Mouse (Mus musculus): Measurements from ENCODE around the gene Cdk2.

Gene Cdk2

DNA sequence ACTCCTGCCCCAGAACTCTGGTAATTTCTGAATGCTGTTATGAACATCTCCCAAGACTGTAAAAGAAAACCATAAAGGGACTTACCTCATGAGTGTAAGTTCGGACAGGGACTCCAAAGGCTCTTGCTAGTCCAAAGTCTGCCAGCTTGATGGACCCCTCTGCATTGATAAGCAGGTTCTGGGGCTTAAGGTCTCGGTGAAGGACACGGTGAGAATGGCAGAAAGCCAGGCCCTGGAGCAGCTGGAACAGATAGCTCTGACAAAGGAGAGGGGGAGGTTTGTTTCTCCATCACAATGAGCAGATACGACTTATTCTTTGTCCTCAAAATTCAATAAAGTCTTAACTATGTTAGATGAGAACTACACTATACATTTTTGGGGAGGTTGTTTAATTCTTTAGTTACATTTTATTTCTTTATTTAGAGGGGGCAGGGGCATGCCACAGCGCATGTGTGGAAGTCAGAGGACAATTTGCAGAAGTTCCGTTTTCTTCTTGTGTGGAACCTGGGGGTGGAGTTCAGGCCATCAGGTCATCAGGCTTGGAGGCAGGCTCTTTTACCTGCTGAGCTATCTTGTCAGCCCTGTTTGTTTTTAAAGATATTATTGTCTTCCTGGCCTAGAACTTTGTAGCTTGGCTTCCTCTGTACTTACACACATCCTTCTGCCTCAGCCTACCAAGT is 2.4 kb downstream of the Cdk2 start:
- no peak for DNase-seq

DNA sequence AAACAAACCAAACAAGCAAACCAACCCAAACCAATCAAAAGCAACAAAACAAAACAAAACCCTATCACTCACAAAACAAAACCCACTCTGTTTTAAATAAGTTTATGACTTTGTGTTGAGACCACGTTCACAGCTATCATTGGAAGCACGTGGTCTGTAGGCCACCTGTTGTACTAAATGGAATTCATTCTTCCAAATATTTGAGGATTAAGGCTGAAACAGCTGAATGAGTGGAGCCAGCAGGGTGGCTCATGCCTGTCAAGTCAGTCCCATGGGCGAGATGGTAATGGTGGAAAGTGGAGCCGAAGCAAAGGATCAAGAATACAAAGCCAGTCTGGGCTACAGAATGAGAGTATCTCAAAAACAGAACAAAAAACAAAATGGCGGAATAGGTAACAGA is 4.1 kb downstream of the Cdk2 start:
- no peak for DNase-seq

DNA sequence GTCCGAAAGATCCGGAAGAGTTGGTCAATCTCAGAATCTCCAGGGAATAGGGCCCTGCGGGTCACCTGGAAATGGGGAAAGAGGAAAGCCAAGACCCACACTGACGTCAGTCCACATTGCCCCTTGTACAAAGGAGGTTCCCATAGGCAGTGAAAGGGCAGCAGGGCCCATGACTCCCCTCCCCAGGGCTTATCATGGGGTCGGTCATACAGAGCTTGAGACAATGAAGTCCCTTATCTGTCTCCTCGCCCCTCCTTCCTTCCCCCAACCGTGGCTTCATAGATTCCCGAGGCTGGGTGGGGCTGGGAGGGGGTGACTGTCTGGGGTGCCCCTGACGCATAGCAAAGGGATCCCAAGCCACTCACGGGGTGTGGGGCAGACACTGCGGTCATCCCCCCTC is 5.2 kb downstream of the Cdk2 start:
- DNase-seq: peak; percentile 18

DNA sequence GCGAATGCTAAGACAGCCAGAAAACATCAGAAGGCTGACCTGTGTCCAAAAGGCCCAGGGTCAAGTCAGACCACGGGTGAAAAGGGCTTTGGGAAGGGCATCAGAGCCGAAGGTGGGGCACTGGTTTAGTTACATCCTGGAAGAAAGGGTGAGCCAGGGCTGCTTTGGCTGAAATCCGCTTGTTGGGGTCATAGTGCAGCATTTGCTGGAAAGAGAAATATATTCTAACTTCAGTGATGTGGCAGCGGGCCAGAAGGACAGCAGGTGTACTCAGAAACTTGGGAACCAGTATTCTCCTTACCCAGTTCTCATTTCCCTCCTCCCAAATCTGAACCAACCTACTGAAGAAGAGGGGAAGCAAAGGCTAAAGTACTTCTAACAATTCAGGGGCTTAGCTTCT is 5.8 kb downstream of the Cdk2 start:
- DNase-seq: no peak

DNA sequence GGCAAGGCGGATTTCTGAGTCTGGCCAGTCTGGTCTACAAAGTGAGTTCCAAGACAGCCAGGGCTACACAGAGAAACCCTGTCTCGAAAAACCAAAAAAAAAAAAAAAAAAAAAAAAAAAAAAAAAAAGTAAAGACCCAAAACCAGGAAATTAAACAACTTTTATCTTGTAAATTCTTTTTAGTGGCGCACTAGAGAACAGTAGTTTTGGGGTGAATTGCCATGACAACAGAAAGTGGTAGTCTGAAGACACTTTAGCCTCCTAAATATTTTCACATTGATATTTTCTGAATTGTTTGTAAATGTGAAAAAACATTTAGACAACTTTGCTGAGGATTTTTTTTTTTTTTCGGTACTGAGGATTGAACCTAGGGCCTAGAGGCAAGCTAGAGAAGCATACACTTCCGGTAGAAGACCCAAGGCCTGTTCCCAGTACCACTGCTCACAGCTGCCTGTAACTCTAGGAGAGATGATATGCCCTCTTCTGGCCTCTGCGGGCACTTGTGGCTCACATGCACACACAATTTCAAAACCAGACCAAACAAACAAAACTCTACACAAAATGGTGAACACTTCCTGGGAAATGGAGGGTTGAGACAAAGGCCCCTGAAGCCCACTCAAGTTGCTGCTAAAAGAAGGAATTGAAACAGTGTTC is 7.6 kb downstream of the Cdk2 start:
- no peak for DNase-seq

DNA sequence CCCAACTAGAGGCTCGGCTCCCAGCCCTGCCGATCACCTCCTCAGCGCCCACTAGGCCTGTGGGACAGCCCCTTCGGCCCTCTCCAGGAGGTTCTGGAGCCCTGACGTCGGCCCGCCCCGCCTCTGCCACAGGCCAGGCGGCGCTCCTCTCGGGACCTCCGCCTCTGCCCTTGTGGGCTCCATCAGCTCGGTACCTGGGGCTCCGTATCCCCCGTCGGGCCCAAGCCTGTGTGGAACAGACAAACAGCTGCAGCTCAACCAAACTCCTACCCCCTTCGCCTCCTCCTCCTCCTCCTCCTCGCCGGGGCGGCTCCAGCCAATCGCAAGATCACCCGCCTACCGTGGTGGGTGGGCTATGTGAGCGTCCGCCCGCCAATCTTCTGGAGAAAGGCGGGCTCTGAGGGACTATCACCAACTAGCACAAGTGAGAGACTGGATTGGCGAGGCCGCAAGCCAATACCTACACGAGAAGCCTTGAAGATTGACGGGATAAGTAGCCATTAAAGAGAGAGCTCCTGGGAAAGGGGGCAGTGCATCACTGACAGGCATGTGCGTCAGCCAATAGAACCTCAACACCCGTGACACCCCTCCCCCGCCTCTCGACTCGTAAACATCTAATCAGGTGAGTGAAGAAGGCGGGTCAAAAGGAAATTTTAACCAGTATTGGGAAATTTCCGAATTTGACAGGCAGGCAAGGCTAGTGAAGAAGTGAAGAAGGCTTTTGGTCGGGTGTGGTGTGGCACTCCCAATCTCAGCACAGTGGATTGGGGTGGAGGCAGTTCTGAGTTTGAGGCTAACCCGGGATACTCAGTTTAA is 8.6 kb downstream of the Cdk2 start, which contains the start of gene Rab5b:
Gene Rab5b (minus strand): TSS at position 273 of the 816 bp plus-strand sequence.
- peak; percentile 98 for DNase-seq

DNA sequence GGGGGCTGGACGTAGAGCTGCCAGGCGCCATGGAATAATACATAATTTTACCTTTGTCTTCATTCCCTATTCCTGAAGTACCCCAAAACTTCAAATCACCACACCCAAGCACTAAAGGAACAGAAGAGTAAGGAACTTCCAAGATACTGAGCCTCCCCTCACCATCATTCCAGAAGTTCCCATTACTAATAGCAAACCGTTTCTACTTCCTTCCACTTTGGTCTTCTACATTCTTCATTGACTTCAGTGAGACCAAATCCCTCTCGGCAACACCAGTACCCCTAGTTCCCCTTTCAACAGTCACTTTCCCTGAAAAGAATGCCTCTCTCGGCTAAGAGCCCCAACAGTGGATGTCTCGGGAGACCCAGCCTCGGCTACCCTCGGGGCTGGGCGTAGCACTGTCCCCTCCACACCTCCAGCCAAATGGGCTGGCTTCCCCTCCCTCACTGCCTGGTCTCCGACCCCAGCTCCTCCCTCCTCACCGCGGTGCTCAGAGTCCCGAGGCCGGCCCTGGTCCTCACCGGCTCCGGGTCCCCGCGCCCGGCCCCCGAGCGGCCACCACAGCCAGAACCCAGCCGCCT is 9.3 kb downstream of the Cdk2 start:
- DNase-seq: no peak

DNA sequence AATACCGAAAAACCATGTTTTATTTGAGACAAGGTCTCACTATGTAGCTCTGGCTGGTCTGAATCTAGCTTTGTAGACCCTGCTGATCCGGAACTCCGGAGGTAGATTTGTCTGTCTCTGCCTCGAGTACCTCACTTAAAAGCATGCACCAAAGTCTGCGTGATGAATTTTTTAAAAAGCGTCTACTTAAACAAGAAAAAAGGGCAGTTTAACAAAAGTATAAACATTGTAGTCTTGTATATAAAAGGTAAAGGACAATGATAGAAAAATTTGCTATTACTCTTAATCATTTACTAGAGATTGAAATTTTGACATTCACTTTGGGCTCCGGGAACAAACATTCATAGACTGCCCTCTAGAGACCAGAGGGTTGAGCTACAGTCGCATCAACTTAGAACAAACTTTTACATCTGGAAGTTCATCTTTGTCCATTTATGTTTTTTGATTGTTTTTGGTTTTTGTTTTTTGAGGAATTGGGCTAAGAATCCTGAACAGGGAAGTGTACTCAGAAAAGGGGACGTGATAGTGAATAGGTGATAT is 30.3 kb downstream of the Cdk2 start:
- DNase-seq: no peak

DNA sequence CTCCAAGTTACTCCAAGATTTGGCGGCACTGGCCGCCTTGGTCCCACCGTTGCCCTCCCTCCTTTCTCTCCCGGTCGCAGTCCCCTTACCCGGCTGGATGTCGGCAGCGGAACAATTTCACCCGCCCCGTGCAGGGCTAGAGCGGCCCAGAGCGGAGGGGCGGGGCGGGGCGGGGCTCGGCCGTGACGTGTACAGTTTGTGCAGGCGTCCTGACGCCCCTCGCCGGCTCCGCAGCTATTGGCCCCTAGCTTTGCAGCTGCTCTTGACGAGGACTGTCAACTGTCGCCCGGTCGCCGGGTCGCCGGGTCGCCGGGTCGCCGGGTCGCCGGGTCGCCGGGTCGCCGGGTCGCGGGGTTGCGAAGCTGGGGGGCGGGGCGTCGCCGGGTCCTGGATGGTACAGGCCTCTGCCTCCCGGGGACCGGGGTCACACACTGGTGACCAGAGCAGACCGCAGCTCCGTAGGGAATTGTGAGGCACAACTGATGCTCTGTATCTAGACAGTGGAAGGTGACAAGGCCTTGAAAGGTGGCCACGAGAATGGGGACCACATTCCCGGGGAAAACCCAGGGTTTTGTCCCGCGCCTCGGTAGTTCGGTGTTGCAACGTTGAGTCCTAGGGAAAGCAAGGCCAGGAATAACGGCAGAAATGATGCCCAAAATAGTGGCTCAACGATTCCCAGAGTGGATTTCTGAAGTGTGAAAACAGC is 30.9 kb downstream of the Cdk2 start, which contains the start of gene Suox:
Gene Suox (minus strand): TSS at position 311 of the 706 bp plus-strand sequence.
- DNase-seq: peak; percentile 93

DNA sequence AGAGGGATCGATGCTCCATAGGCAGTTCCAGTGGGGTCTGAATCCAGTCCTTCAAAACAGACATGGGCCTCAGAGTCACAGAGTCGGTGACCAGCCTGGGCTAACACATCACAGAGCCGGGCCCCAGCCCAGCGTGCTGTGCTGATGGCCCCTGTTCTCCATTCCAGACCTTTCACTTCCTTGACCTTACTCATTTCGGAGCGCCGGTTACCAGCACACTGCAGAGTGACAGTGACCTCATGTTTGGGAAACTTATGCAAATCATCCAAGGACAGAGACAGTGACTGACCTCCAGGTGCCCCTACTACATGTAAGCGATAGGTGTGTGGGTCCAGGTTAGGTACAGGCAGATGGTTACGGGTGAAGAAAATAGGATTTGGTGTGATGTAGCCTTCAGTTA is 33.7 kb downstream of the Cdk2 start:
- DNase-seq: no peak

DNA sequence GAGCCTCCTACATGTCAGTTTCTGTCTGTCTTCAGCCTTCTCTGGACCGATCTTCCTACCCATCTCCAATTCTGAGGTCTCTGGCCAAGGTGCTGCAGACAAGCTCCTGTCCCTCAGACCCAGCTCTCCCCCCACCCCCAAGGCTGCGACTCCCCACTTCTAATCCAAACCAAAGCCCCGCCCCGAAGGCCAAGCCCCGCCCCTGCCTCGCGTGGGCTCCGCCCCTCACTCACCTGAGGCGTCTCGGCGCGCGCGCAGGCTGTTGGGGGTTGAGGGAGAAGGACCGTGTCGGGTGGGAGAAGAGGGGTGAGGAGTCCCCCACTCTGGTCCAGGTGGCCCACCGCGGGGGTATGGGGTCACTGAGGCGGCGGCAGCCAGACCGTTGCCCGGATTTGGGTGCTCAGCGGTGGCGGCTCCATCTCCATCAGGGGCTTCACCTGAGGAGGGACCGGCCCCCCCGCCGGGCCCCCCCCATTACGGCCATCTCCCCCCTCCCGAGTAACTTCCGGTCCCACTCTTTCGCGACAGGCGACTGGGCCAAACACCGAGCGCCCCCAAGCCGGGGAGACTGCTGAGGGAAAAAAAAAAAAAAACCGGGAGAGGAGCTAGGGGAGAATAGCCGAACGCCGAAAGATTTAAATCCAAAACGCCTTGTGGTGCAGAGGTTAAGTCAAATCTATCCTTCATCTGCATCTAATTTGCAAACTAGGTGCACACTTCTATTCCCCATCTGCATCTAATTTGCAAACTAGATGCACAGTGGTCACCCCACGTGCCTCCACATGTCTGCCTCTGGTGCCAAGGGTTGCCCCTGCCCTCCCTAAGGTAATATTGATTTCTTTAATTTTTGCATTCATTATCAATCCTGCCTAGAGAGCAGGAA is 35.8 kb downstream of the Cdk2 start:
- peak; percentile 75 for DNase-seq

DNA sequence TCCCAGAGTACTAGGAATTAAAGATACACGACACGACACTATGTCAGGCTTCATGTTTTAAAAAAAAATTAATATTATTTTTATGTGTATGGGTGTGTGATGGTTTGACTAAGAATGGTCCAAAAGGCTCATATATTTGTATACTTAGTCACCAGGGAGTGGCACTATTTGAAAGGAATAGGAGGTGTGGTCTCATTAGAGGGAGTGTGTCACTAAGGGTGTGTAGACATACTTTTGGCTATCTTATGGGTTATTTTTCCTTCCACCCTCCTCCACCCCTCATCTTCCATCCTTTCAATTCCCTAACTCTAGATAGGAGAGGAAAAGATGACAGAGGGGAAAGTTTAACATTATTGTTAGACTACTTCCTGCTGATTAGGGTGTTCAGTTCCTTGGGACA is 39.0 kb downstream of the Cdk2 start:
- no peak for DNase-seq

DNA sequence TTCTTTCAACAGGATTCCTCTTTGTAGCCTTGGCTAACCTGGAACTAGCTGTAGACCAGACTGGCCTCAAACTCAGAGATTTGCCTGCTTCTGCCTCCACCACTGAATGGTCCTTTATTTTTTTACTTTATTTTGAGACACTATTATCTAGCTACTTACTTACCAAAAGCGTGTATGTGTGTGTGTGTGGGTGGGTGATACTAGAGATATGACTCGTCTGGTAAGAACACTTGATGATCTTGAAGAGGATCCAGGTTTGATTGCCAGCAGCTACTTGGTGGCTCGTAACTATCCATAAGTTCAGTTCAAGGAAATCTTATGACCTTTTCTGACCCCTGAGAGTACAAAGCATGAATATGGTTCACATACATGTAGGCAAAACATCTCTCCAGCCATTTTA is 39.5 kb downstream of the Cdk2 start:
- DNase-seq: no peak

DNA sequence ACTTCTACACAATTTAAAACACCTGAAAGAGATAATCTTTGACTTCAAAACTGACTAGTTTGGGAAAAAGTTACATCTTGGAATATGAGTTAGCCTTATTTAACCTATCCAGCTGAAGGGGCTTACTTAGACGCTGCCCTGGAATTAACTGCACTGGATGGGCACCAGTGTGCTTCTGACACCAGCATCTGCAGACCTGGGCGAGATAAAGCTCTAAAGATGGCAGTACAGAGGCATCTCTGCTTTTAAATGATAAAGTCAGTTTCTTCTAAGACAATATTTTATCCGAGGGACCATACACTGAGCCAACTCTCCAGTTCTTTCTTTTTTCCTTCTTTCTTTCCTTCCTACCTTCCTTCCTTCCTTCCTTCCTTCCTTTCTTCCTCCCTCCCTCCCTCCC is 40.0 kb downstream of the Cdk2 start:
- peak; percentile 52 for DNase-seq

DNA sequence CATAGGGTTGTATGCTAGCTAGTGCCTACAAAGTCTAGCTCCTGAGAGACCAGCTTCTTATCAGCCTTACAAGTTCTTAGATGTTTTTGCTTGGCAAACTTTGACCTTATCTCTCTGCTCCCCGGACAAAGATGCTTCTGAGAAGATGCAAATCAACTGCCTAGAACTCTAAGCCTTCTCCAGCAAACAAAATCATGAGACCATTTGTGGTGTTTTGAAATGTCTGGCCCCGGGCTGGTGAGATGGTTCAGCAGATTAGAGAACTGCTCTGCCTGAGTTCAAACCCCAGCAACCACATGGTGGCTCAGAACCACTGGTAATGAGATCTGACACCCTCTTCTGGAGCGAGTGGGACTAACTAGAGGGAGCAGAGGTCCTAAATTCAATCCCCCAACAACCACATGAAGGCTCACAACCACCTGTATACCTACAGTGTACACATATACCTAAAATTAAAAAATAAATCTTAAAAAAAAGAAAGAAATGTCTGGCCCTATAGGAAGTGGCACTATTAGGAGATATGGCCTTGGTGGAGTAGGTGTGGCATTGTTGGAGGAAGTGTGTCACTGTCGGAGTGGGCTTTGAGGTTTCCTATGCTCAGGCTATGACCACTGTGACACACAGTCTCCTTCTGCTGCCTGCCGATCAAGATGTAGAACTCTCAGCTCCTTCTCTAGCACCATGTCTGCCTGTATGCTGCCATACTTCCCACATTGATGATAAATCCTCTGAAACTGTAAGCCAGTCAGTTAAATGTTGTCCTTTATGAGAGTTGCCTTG is 41.2 kb downstream of the Cdk2 start:
- no peak for DNase-seq

DNA sequence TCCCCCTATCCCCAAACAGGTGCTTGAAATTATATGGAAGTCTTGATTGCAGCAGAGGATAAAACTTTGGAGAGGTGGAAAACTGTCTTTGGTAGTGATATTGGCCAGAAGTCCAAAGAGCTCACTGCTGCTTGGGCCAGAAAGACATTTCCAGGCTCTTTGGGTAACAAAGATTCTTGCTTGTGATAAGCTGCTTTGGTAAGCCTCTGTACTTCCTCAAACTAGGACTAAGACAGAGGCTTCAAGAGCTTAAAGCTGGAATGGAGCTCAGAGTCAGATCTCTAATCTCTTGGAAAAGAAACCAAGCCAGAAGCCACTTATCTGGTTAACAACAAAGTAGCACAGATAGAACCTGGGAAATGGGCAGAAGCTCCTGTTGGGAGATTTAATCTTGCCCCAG is 42.4 kb downstream of the Cdk2 start:
- DNase-seq: no peak

DNA sequence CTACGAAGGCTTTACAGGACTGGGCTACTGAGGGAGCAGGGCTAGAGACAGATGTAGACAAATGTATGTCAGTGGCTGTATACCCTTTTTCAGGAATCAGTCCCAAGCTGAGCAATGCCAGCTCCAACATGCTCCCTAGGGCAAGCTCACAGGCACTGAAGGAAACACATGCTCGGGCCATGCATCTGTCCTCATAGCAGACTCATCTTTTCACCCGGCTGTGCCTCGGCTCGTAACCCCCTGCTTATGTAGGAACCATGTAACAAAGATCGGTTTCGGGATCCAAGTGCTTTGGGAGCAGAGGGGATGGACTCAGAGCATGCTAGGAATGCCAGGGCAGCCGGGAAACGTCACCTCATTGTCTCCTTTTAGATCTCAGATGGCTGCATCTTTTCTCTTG is 45.3 kb downstream of the Cdk2 start:
- no peak for DNase-seq

DNA sequence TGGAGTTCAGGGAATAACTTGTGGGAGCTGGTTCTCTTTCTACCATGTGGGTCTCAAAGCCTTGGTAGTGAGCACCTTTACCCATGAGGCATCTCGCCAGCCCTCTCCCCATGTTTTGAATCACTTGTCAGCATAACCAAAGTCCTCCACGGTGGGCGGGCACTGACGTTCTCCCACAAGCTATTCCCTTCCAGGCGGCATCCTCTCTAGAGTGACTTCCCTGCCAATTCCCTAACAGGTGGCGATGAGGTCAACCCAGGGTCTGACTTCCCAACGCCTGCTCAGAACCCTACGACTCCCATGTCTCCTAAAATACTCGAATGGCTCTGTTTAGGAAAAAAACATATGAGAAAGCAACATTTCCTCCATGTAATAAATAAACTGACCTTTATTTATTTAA is 47.0 kb downstream of the Cdk2 start:
- DNase-seq: no peak

DNA sequence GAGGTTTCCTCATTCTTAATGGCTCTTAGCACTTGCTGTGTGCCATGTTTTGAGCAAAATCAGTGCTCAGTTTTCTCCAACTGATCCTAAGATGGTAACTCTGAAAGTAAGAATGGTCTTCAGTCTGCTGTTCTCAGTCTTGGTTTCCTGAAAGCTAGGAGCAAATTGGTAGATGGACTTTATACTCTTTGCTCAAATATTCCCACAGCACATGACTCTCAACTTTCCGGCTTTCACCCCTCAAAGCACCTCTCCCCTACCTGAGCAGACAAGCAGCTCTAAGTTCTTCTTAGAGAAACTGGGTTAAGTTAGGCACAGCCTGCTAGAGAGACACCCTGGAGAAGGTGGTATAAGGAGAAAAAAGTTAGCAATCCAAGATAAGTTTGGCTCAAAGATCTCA is 48.1 kb downstream of the Cdk2 start:
- no peak for DNase-seq

DNA sequence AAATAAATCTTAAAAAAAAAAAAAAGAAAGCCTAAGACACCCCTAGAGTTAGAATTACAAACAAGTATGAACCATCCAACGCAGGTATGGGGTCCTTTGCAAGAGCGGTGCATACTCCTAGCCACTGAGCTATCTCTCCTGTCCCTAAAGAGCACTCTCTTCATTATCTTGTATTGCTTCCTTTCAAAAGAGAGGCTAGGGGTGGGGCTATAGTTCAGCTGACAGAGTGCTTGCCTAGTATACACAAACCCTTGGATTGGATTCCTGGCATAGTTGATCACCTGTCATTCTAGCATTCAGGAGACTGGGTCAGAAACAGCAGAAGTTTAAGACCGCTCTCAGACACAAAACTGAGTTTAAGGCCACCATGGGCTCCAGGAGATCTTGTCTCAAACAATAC is 49.6 kb downstream of the Cdk2 start:
- no peak for DNase-seq

DNA sequence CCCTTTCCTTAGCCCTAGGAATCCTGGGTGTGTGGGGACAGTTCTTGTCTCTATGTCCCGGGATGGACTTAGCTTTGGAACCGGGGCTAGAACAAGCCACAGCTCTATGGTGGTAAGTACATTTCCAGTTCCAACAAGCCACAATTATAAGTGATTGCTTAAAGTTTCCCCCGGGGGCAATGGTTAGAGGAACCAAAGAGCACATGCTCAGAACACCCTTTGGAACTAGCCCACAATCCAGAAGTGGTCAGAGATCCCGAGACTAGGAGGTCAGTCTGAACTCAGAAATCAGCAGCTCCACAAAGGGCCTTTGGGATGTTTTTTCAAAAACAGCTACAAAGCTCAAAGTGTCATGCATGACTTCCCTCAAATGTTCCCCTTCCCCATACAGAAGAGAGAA is 51.0 kb downstream of the Cdk2 start:
- no peak for DNase-seq
